Mouse (Mus musculus) naive thymus-derived CD4-positive, alpha-beta T cell, adult 2 months (primary cell): Measurements from ENCODE around the gene Ccdc57.
"Not testable (repeated sequence)": the region's sequence is repeated elsewhere in the genome, so short reads cannot be mapped to it uniquely, and the experiment has no call there.

Experiments used
- DNase-seq: peaks from one replicate; pipeline ENCODE4 v3.0.0-alpha.2; 2011; ENCODE audit warnings: low read depth

The Ccdc57 gene

DNA sequence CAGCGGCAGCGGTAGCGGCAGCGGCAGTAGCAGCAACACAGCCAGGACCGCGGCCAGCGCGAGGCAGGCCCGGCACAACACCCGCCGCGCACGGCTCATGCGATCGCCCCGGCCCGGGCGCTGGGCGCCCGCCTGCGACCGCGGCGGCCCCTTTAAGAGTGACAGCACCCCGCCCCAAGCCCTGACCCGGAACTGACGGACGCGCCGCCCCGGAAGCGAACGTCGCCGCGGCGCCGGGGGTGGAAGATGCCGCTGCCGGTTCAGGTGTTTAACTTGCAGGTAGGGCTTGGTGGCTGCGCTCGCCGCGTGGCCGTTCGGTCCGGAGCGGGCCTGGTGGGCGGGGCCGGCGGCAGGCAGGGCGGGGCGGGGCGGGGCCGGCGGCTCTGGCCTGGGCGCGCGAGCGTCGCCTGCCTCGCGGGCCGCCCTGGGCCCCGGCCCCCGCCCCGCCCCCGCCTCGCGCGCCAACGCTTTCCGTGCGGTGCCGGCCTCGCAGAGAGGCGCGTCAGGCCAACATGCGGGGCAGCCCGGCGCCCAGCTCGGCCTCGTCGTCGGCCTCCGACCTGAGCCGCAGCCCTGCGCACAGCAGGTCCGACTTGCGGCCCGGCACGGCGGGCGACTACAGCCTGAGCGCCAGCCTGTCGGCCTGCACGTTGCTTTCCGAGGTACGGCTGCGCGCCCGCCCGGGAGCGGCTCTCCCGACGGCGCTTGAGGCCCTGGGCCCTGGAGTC lies 148.4 kb downstream of the Ccdc57 start, which contains the start of the genes Rfng and Gps1:
TSS of gene Rfng (minus strand) at position 144 of the 728 bp plus-strand sequence.
TSS of gene Gps1 (plus strand) at position 209 of the 728 bp plus-strand sequence.
- peak; percentile 78 for DNase-seq

DNA sequence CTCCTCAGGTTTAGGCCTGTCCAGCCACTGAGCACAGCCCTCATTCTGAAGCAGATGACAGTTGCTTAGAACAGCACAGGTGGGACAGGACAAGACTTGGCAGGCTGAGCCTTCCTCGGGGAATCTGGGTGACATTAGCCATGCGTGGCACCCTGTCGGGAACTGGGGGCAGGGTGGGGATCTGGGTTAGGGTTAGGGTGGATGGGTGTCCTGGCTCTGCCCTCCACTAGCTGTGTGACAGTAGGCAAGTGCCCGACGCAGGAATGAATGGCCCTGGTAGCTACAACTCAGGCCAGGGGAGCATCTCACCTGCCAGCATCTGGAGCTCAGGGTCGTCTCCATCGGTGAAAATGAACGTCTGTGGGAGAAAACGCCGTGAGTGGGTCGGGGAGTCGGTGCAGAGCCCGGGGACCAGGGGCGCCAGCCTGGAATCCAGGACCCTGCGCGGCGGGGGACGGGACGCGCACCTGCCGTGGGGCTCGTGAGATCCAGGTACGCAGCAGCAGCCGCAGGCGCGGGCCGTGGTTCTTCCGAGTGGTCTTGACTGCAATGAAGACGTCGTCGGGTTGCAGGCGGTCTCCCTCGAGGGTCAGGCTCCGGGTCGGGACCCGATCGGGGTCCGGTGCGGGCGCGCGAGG lies 149.1 kb downstream of the Ccdc57 start:
- peak; percentile 34 for DNase-seq

DNA sequence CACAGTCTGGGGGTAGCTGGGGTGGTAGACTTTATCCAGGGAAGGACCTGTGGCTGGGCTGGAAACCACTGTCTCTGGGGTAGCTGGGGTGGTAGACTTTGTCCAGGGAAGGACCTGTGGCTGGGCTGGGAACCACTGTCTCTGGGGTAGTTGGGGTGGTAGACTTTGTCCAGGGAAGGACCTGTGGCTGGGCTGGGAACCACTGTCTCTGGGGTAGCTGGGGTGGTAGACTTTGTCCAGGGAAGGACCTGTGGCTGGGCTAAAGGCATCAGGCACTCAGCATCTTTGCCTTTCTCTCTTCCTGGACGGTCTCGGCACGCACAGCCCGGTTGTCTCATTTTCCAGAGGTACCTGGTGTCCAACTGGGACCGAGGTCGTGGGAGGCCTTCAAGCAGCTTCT lies 151.3 kb downstream of the Ccdc57 start:
- not testable (repeated sequence) for DNase-seq

DNA sequence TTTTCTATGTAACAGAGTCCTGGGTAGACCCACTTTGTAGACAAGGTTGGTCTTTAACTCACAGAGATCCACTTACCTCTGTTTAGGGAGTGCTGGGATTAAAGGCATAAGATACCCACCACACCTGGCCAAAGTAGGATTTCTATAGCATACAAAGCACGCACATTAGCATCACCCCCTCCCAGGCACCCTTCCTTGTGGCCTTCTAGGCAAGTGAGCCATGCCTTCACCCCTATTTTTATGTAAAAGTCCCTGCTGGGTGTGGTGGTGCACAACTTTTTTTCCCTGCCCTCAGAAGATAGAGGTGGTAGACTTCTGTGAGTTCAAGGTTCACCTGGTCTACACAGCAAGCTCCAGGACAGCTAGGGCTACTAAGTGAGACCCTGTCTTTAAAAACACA lies 152.8 kb downstream of the Ccdc57 start:
- no peak for DNase-seq

DNA sequence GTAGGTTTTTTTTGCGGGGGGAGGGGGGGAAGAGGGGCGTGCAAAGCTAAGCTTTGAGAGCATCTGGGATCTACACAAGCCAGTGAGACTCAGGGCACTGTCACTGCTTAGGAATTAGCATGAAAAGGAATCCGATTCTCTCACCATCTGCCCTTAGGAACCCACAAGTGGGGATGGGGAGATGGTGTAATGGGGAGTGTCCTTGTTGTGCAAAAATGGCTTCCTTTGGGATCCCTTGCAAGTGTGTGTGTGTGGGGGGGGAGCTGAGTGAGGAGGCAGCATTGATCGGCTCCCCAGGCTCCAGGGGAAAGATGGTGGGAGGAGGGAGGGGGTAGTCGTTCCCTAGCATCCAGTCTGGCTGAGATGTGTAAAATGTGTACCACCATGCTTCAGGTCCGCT lies 155.5 kb downstream of the Ccdc57 start:
- DNase-seq: no peak
